Mouse (Mus musculus): ENCODE measurements around the gene Cldn9. TPM values are rescaled to one million over a fixed set of nuclear protein-coding genes. Genes with fewer than 3 reads are reported as not detected.

The Cldn9 gene
- polyA plus RNA-seq, 1 experiment from 2014 or later = 1.8 TPM

- WGBS = 2% methylated on average over 9 of the region's 9 CpGs
- Histone ChIP-seq H3K4me1 (0 out of 2 replicates have a peak, but pooled peaks cover 5% of the 10 kb centered on the region), H3K4me2 (peak overlapping the region; percentile 55), H3K9ac (no peak overlapping the region), H3K27me3 (replicated peaks) (peaks cover 26% of the 10 kb centered on the region), H3K4me3 (replicated peaks) (no peak overlapping the region), H3K36me3 (no peaks in the 10 kb centered on the region), H3K27ac (no peak overlapping the region), H3K9me3 (no peaks in the 10 kb centered on the region)
- ATAC-seq (ENCODE audit: insufficient read depth, low FRiP score, low read depth) = no peak
Measured at GRCm38 (mm10) chr17:23661526-23661925, 22.3 kb downstream of the Cldn9 start.

GRCm38 (mm10) chr17:23660876-23661200 lies 23.0 kb downstream of the Cldn9 start:
- peak overlapping the region; percentile 37 for H3K4me3 ChIP-seq (replicated peaks)
- no peak overlapping the region for H3K9ac ChIP-seq
- H3K4me1 ChIP-seq = 0 out of 2 replicates have a peak, but pooled peaks cover 5% of the 10 kb centered on the region
- 4% methylated on average over 14 of the region's 14 CpGs for WGBS
- H3K9me3 ChIP-seq = no peaks in the 10 kb centered on the region
- peak overlapping the region; percentile 55 for H3K4me2 ChIP-seq
- peaks cover 26% of the 10 kb centered on the region for H3K27me3 ChIP-seq (replicated peaks)
- peak; percentile 63; the same call in 1 of the 2 replicates for ATAC-seq (ENCODE audit: insufficient read depth, low FRiP score, low read depth)
- H3K27ac ChIP-seq = peak overlapping the region; percentile 60; the same call in 1 of the 2 replicates
- no peaks in the 10 kb centered on the region for H3K36me3 ChIP-seq

- ATAC-seq (ENCODE audit: insufficient read depth, low FRiP score, low read depth) = peak; percentile 33; the same call in 1 of the 2 replicates
- Histone ChIP-seq H3K4me2 (peak within 1 kb of the TSS; percentile 55), H3K4me1 (0 out of 2 replicates have a peak, but pooled peaks cover 5% of the 10 kb centered on the region), H3K4me3 (replicated peaks) (peak within 1 kb of the TSS; percentile 37), H3K27me3 (replicated peaks) (peaks cover 26% of the 10 kb centered on the region), H3K27ac (peak within 1 kb of the TSS; percentile 60; the same call in 1 of the 2 replicates), H3K9ac (no peak within 1 kb of the TSS), H3K9me3 (no peaks in the 10 kb centered on the region), H3K36me3 (no peaks in the 10 kb centered on the region)
- 5% methylated on average over 27 of the region's 27 CpGs for WGBS
Measured at GRCm38 (mm10) chr17:23660117-23660875, 23.5 kb downstream of the Cldn9 start, which contains the start of gene Bicdl2. Gene Bicdl2 (plus strand): TSS chr17:23660506.

GRCm38 (mm10) chr17:23658450-23658849 lies 25.4 kb downstream of the Cldn9 start:
- Histone ChIP-seq H3K27me3 (replicated peaks) (peaks cover 26% of the 10 kb centered on the region), H3K4me3 (replicated peaks) (no peak overlapping the region), H3K9me3 (no peaks in the 10 kb centered on the region), H3K36me3 (no peaks in the 10 kb centered on the region), H3K4me1 (no peaks in the 10 kb centered on the region), H3K9ac (no peak overlapping the region), H3K4me2 (no peak overlapping the region), H3K27ac (no peak overlapping the region)
- no peak for ATAC-seq (ENCODE audit: insufficient read depth, low FRiP score, low read depth)
- 92% methylated on average over 3 of the region's 3 CpGs for WGBS

GRCm38 (mm10) chr17:23654410-23654809 lies 29.4 kb downstream of the Cldn9 start:
- WGBS = 67% methylated on average over 2 of the region's 2 CpGs
- H3K4me3 ChIP-seq (replicated peaks) = no peak overlapping the region
- ATAC-seq (ENCODE audit: insufficient read depth, low FRiP score, low read depth) = no peak
- no peaks in the 10 kb centered on the region for H3K36me3 ChIP-seq
- H3K4me2 ChIP-seq = no peak overlapping the region
- no peaks in the 10 kb centered on the region for H3K27me3 ChIP-seq (replicated peaks)
- no peaks in the 10 kb centered on the region for H3K4me1 ChIP-seq
- H3K9ac ChIP-seq = no peak overlapping the region
- H3K27ac ChIP-seq = no peak overlapping the region
- no peaks in the 10 kb centered on the region for H3K9me3 ChIP-seq

- Histone ChIP-seq H3K27ac (no peak overlapping the region), H3K9me3 (no peaks in the 10 kb centered on the region), H3K4me3 (replicated peaks) (no peak overlapping the region), H3K27me3 (replicated peaks) (no peaks in the 10 kb centered on the region), H3K4me1 (no peaks in the 10 kb centered on the region), H3K9ac (no peak overlapping the region), H3K4me2 (no peak overlapping the region), H3K36me3 (no peaks in the 10 kb centered on the region)
- ATAC-seq (ENCODE audit: insufficient read depth, low FRiP score, low read depth) = no peak
- 46% methylated on average over 6 of the region's 6 CpGs for WGBS
Measured at GRCm38 (mm10) chr17:23654001-23654400, 29.8 kb downstream of the Cldn9 start.

- 59% methylated on average over 2 of the region's 2 CpGs for WGBS
- no peak overlapping the region for H3K27ac ChIP-seq
- no peaks in the 10 kb centered on the region for H3K36me3 ChIP-seq
- no peaks in the 10 kb centered on the region for H3K4me1 ChIP-seq
- H3K9me3 ChIP-seq = no peaks in the 10 kb centered on the region
- no peak overlapping the region for H3K9ac ChIP-seq
- H3K27me3 ChIP-seq (replicated peaks) = no peaks in the 10 kb centered on the region
- H3K4me2 ChIP-seq = no peak overlapping the region
- ATAC-seq (ENCODE audit: insufficient read depth, low FRiP score, low read depth) = no peak
- H3K4me3 ChIP-seq (replicated peaks) = no peak overlapping the region
Measured at GRCm38 (mm10) chr17:23653324-23653723, 30.5 kb downstream of the Cldn9 start.

- H3K27me3 ChIP-seq (replicated peaks) = no peaks in the 10 kb centered on the region
- no peaks in the 10 kb centered on the region for H3K9me3 ChIP-seq
- H3K36me3 ChIP-seq = no peaks in the 10 kb centered on the region
- no peak overlapping the region for H3K27ac ChIP-seq
- 82% methylated on average over 6 of the region's 6 CpGs for WGBS
- no peak overlapping the region for H3K4me2 ChIP-seq
- no peaks in the 10 kb centered on the region for H3K4me1 ChIP-seq
- H3K9ac ChIP-seq = no peak overlapping the region
- no peak for ATAC-seq (ENCODE audit: insufficient read depth, low FRiP score, low read depth)
- H3K4me3 ChIP-seq (replicated peaks) = no peak overlapping the region
Measured at GRCm38 (mm10) chr17:23651363-23651762, 32.5 kb downstream of the Cldn9 start.

GRCm38 (mm10) chr17:23645894-23646293 lies 37.9 kb downstream of the Cldn9 start:
- Histone ChIP-seq H3K4me2 (no peak overlapping the region), H3K27ac (no peak overlapping the region), H3K4me1 (peaks cover 5% of the 10 kb centered on the region; the same call in 1 of the 2 replicates), H3K36me3 (no peaks in the 10 kb centered on the region), H3K27me3 (replicated peaks) (peaks cover 7% of the 10 kb centered on the region; the same call in 1 of the 2 replicates), H3K4me3 (replicated peaks) (no peak overlapping the region), H3K9me3 (no peaks in the 10 kb centered on the region), H3K9ac (no peak overlapping the region)
- no peak for ATAC-seq (ENCODE audit: insufficient read depth, low FRiP score, low read depth)
- 42% methylated on average over 10 of the region's 10 CpGs for WGBS

- Histone ChIP-seq H3K9me3 (no peaks in the 10 kb centered on the region), H3K27me3 (replicated peaks) (peaks cover 7% of the 10 kb centered on the region; the same call in 1 of the 2 replicates), H3K9ac (0 out of 2 replicates have a peak within 1 kb of the TSS, but pooled peaks have one; percentile 2), H3K4me3 (replicated peaks) (peak within 1 kb of the TSS; percentile 46), H3K36me3 (no peaks in the 10 kb centered on the region), H3K4me1 (peaks cover 5% of the 10 kb centered on the region; the same call in 1 of the 2 replicates), H3K4me2 (peak within 1 kb of the TSS; percentile 90), H3K27ac (no peak within 1 kb of the TSS)
- no peak for ATAC-seq (ENCODE audit: insufficient read depth, low FRiP score, low read depth)
- under 1% methylated on average over 58 of the region's 58 CpGs for WGBS
Measured at GRCm38 (mm10) chr17:23644613-23645495, 39.0 kb downstream of the Cldn9 start, which contains the start of gene Mmp25. Gene Mmp25 (minus strand): TSS chr17:23645277.
